Mouse (Mus musculus): ENCODE data around the gene Tor2a. TPM values are rescaled to one million over a fixed set of nuclear protein-coding genes. Genes with fewer than 3 reads are reported as not detected.

The Tor2a gene
- polyA plus RNA-seq, 1 experiment from 2014 or later = 59.8 TPM

- Histone ChIP-seq H3K9me3 (replicated peaks) (0 out of 2 replicates have a peak, but pooled peaks cover 2% of the 10 kb centered on the region), H3K4me1 (peaks cover 20% of the 10 kb centered on the region), H3K4me3 (no peak overlapping the region), H3K27me3 (ENCODE audit: low read depth, poor library complexity, severe bottlenecking) (no peaks in the 10 kb centered on the region), H3K36me3 (no peaks in the 10 kb centered on the region), H3K27ac (replicated peaks) (no peak overlapping the region)
- DNase-seq (ENCODE audit: low spot score) = no peak
- 90% methylated on average over 3 of the region's 3 CpGs for WGBS
These were observed 37.0 kb upstream of the Tor2a start for GRCm38 (mm10) chr2:32720053-32720452.

GRCm38 (mm10) chr2:32720681-32721229, 36.3 kb upstream of the Tor2a start, which contains the start of gene Sh2d3c:
TSS of gene Sh2d3c (plus strand) at chr2:32721055.
- DNase-seq (ENCODE audit: low spot score) = no peak
- 75% methylated on average over 8 of the region's 8 CpGs for WGBS
- no peaks in the 10 kb centered on the region for H3K27me3 ChIP-seq (ENCODE audit: low read depth, poor library complexity, severe bottlenecking)
- 0 out of 2 replicates have a peak, but pooled peaks cover 2% of the 10 kb centered on the region for H3K9me3 ChIP-seq (replicated peaks)
- H3K27ac ChIP-seq (replicated peaks) = peak within 1 kb of the TSS; percentile 35
- no peak within 1 kb of the TSS for H3K4me3 ChIP-seq
- H3K36me3 ChIP-seq = no peaks in the 10 kb centered on the region
- H3K4me1 ChIP-seq = peaks cover 20% of the 10 kb centered on the region

DNA sequence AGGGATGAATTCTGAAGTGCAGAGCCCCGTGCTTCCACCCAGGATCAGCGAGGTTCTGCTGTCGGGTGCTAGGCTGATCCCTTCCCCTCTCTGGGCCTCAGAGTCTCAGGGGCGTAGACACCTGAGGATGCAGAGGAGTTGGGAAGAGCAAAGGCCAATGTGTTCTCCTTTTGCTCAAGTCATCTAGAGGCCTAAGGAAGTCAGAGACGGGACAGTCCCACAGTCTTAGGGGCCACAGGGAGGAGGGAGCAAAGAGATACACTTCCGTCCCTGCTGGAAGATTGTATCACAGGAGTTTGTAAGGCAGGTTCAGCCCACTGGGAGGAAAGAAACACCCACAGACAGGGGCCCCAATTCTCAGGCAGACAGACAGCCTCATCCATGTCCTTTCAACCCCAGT, 35.0 kb upstream of the Tor2a start:
- Histone ChIP-seq H3K4me1 (peaks cover 22% of the 10 kb centered on the region), H3K9me3 (replicated peaks) (0 out of 2 replicates have a peak, but pooled peaks cover 2% of the 10 kb centered on the region), H3K36me3 (no peaks in the 10 kb centered on the region), H3K27me3 (ENCODE audit: low read depth, poor library complexity, severe bottlenecking) (no peaks in the 10 kb centered on the region), H3K27ac (replicated peaks) (no peak overlapping the region), H3K4me3 (no peak overlapping the region)
- no peak for DNase-seq (ENCODE audit: low spot score)
- WGBS = 60% methylated on average over 6 of the region's 6 CpGs

DNA sequence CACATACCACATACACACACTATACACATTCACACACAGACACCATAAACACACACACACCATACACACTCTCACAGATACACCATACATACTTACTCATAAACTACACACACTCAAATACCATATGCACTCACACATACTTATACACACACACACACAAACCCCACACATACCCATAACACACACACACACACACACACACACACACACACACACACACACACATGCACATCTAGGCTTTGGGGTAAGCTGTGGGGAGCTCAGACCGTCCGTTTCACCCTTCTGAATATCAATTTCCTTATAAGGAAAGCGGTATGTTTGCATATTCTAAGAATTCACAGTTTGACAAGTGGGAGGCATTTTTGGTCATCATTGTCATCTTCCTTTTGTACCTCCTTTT, 34.5 kb upstream of the Tor2a start:
- no peak overlapping the region for H3K27ac ChIP-seq (replicated peaks)
- 86% methylated on average over 3 of the region's 3 CpGs for WGBS
- H3K36me3 ChIP-seq = no peaks in the 10 kb centered on the region
- DNase-seq (ENCODE audit: low spot score) = no peak
- no peaks in the 10 kb centered on the region for H3K27me3 ChIP-seq (ENCODE audit: low read depth, poor library complexity, severe bottlenecking)
- no peak overlapping the region for H3K4me3 ChIP-seq
- H3K4me1 ChIP-seq = peaks cover 26% of the 10 kb centered on the region
- no peaks in the 10 kb centered on the region for H3K9me3 ChIP-seq (replicated peaks)

- H3K27ac ChIP-seq (replicated peaks) = no peak overlapping the region
- no peaks in the 10 kb centered on the region for H3K9me3 ChIP-seq (replicated peaks)
- no peaks in the 10 kb centered on the region for H3K36me3 ChIP-seq
- H3K4me1 ChIP-seq = peaks cover 32% of the 10 kb centered on the region
- H3K4me3 ChIP-seq = no peak overlapping the region
- H3K27me3 ChIP-seq (ENCODE audit: low read depth, poor library complexity, severe bottlenecking) = peaks cover 7% of the 10 kb centered on the region
- no peak for DNase-seq (ENCODE audit: low spot score)
- 80% methylated on average over 4 of the region's 4 CpGs for WGBS
These were observed 32.9 kb upstream of the Tor2a start for GRCm38 (mm10) chr2:32724149-32724548.

DNA sequence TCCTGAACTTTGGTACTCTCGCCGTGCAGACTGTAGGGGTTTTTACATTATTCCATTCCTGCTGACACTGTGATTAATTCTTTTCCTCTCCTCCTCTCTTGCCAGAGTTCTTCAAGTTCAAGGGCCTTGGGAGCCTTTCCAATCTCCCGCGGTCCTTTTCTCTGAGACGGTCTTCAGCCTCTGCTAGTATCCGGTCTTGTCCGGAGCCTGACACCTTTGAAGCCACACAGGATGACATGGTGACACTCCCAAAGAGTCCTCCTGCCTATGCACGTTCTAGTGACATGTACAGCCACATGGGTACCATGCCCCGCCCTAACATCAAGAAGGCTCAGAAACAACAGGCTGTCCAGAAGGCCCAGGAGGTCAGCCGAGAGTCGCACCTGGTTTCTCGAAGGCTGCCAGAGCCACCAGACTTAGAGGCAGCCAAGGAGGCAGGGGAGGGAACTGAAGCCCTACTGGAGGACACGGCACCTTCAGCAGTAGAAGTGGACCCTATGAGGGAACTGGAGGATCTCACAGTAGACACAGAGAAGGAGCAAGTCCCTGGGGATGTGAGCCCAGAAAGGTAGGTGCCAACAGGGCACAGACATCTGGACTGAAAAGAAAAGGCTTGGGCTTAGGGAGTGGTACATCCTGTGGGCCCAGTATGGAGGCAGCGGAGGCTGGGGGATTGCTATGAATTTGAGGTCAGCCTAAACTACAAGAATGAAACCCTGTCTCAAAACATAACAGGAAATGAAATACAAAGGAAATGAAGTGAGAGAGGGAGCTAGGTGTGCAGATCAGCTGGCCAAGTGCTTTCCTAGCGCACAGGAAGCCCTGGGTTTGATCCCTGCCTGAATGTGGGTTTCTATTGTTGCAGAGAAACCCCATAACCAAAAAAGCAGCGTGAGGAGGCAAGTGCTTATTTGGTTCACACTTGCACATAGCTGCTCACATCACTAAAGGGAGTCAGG, 31.9 kb upstream of the Tor2a start:
- Histone ChIP-seq H3K4me3 (no peak overlapping the region), H3K9me3 (replicated peaks) (no peaks in the 10 kb centered on the region), H3K27ac (replicated peaks) (no peak overlapping the region), H3K27me3 (ENCODE audit: low read depth, poor library complexity, severe bottlenecking) (peaks cover 7% of the 10 kb centered on the region), H3K36me3 (no peaks in the 10 kb centered on the region), H3K4me1 (peaks cover 32% of the 10 kb centered on the region)
- 85% methylated on average over 16 of the region's 16 CpGs for WGBS
- DNase-seq (ENCODE audit: low spot score) = no peak

- no peaks in the 10 kb centered on the region for H3K36me3 ChIP-seq
- 1% methylated on average over 16 of the region's 16 CpGs for WGBS
- peak overlapping the region; percentile 69 for H3K27ac ChIP-seq (replicated peaks)
- H3K27me3 ChIP-seq (ENCODE audit: low read depth, poor library complexity, severe bottlenecking) = peaks cover 7% of the 10 kb centered on the region
- peaks cover 31% of the 10 kb centered on the region for H3K4me1 ChIP-seq
- peak overlapping the region; percentile 39 for H3K4me3 ChIP-seq
- no peaks in the 10 kb centered on the region for H3K9me3 ChIP-seq (replicated peaks)
- peak; percentile 94 for DNase-seq (ENCODE audit: low spot score)
These were observed 29.6 kb upstream of the Tor2a start for GRCm38 (mm10) chr2:32727435-32727834.

DNA sequence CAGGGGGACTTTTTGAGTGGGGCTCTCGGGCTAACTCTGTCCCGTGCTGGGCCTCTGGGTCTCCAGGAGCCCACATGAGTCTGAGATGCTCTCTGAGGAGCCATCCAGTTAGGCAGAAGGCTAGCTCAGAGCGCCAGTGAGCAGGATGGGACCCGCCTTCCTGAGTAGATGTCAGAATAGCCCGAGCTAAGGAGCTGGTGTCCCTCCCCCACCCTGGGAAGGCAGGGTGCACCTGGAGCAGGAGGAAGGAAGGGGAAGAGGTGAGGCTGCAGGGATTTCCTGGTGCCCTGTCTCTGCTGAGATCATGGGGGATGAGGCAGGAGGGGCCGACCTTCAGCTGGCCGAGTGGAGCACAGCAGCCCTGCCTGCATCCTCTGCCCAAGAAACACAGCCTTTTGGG, 28.6 kb upstream of the Tor2a start:
- no peaks in the 10 kb centered on the region for H3K9me3 ChIP-seq (replicated peaks)
- no peaks in the 10 kb centered on the region for H3K36me3 ChIP-seq
- H3K27me3 ChIP-seq (ENCODE audit: low read depth, poor library complexity, severe bottlenecking) = peaks cover 7% of the 10 kb centered on the region
- peaks cover 31% of the 10 kb centered on the region for H3K4me1 ChIP-seq
- no peak for DNase-seq (ENCODE audit: low spot score)
- 62% methylated on average over 7 of the region's 7 CpGs for WGBS
- peak overlapping the region; percentile 58 for H3K27ac ChIP-seq (replicated peaks)
- peak overlapping the region; percentile 33 for H3K4me3 ChIP-seq

GRCm38 (mm10) chr2:32729547-32729946, 27.5 kb upstream of the Tor2a start:
- H3K9me3 ChIP-seq (replicated peaks) = no peaks in the 10 kb centered on the region
- H3K27ac ChIP-seq (replicated peaks) = no peak overlapping the region
- 80% methylated on average over 4 of the region's 4 CpGs for WGBS
- H3K4me1 ChIP-seq = peaks cover 36% of the 10 kb centered on the region
- H3K27me3 ChIP-seq (ENCODE audit: low read depth, poor library complexity, severe bottlenecking) = peaks cover 7% of the 10 kb centered on the region
- no peak for DNase-seq (ENCODE audit: low spot score)
- no peaks in the 10 kb centered on the region for H3K36me3 ChIP-seq
- no peak overlapping the region for H3K4me3 ChIP-seq

DNA sequence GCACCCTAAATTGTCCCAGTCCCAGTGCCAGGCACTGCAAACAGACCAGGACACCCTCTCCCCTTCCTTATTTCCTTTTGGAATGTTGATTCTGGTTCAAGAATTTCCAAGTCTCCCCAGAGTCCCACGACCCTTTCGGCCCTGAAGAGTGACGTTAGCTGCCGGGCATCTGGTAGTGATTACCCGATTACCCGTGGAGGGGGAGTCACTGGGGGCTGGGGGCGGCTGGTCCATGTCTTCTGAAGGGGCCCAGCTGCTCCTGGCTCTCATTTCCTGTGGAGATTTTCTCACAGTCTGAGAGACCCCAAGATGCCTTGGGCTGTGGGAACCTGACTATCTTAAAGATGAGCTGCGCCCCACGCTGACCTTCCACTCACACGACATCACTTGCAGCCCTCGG, 26.2 kb upstream of the Tor2a start:
- Histone ChIP-seq H3K4me3 (no peak overlapping the region), H3K36me3 (no peaks in the 10 kb centered on the region), H3K4me1 (peaks cover 43% of the 10 kb centered on the region), H3K27me3 (ENCODE audit: low read depth, poor library complexity, severe bottlenecking) (peaks cover 7% of the 10 kb centered on the region), H3K27ac (replicated peaks) (peak overlapping the region; percentile 38), H3K9me3 (replicated peaks) (no peaks in the 10 kb centered on the region)
- WGBS = 57% methylated on average over 11 of the region's 11 CpGs
- DNase-seq (ENCODE audit: low spot score) = peak; percentile 48

DNA sequence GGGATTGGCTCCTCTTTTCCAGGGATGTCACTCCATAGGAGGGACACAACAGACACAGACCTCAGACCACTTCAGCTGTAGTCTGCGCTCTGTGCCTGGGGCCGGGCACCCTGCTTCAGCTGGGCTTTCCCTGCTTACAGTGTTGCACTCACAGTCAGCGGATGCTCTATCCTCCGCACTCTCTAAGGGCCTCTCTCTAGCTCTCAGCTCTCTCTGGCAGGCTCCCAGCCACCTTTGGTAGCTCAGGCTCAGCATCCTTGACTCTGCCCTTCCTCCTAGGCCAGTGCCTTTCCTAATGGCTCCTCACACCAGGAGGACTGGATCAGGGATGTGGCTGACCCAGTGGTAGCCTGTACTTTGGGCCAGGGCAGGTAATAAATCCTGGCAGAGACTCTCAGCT, 25.1 kb upstream of the Tor2a start:
- no peak for DNase-seq (ENCODE audit: low spot score)
- Histone ChIP-seq H3K27me3 (ENCODE audit: low read depth, poor library complexity, severe bottlenecking) (peaks cover 7% of the 10 kb centered on the region), H3K4me1 (peaks cover 47% of the 10 kb centered on the region), H3K36me3 (no peaks in the 10 kb centered on the region), H3K4me3 (no peak overlapping the region), H3K9me3 (replicated peaks) (no peaks in the 10 kb centered on the region), H3K27ac (replicated peaks) (peak overlapping the region; percentile 19; the same call in 1 of the 2 replicates)
- WGBS = 79% methylated on average over 4 of the region's 4 CpGs

DNA sequence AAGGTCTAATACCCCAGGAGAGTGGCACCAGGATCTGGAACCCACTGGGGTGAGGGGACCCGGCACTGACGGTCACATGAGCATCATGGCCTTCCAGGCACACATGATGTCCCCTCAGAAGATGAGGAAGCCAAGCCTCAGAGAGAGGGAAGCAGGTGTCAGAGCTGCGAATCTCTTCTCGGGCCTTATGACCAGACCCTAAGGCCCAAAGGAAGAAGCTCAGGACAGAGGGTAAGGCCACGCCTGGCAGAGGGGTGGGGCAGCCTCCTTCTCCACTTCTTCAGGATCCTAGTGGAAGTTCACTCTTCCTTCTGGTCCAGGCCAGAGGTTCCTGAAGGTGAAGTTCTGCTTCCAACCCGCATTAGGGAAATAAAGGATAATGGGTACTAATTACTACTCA, 24.3 kb upstream of the Tor2a start:
- 78% methylated on average over 6 of the region's 6 CpGs for WGBS
- Histone ChIP-seq H3K27ac (replicated peaks) (no peak overlapping the region), H3K4me1 (peaks cover 44% of the 10 kb centered on the region)

GRCm38 (mm10) chr2:32734480-32734879, 22.6 kb upstream of the Tor2a start:
- H3K4me1 ChIP-seq = peaks cover 35% of the 10 kb centered on the region
- H3K27me3 ChIP-seq (ENCODE audit: low read depth, poor library complexity, severe bottlenecking) = peaks cover 3% of the 10 kb centered on the region
- no peaks in the 10 kb centered on the region for H3K9me3 ChIP-seq (replicated peaks)
- H3K27ac ChIP-seq (replicated peaks) = peak overlapping the region; percentile 24; the same call in 1 of the 2 replicates
- H3K36me3 ChIP-seq = no peaks in the 10 kb centered on the region
- no peak for DNase-seq (ENCODE audit: low spot score)
- H3K4me3 ChIP-seq = no peak overlapping the region
- WGBS = 49% methylated on average over 4 of the region's 4 CpGs

More for the DNA sequence above, 24.3 kb upstream of the Tor2a start:
- Histone ChIP-seq H3K27me3 (ENCODE audit: low read depth, poor library complexity, severe bottlenecking) (peaks cover 7% of the 10 kb centered on the region), H3K4me3 (no peak overlapping the region), H3K9me3 (replicated peaks) (no peaks in the 10 kb centered on the region), H3K36me3 (no peaks in the 10 kb centered on the region)
- no peak for DNase-seq (ENCODE audit: low spot score)
